Mouse (Mus musculus) lung, postnatal 0 days (tissue): ENCODE results near the gene Setd4.

Source experiments
- CTCF ChIP-seq: IDR thresholded peaks from 2 replicates; pipeline ENCODE4 v1.5.1; 2016; ENCODE audit warnings: antibody characterized with exemption, mild to moderate bottlenecking
- EP300 ChIP-seq: IDR thresholded peaks from 2 replicates; pipeline ENCODE4 v1.6.1; 2016; ENCODE audit warnings: antibody characterized with exemption, mild to moderate bottlenecking, control low read depth

GRCm38 (mm10) chr16:93543704-93544103 is 60.2 kb downstream of the Setd4 start:
- peak; percentile 83 for TF ChIP-seq CTCF
- TF ChIP-seq EP300 = peak; percentile 52; the same call in 1 of the 2 replicates
